Mouse (Mus musculus): ENCODE measurements around the gene Gm6502.
"Not testable (repeated sequence)": the region's sequence is repeated elsewhere in the genome, so short reads cannot be mapped to it uniquely, and the experiment has no call there.

Gm6502 gene

DNA sequence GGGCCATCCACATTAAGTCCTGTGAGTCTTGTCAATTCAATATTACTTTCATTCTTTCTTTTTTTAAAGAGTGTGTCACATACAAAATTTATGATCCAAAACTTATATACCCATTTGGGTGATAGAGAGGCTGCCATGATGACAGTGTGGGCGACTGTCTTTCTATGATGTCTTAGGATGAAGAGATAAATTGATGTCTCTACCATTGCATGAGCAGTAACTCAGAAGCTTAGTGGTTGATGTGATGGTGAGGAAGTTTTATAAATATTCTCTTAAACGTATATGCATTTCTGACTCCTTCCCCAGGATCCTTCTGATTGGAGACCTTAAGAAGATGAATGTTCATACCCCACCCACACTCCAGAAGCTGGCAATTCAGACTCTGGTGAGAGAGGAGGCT lies at the start of gene Gm6502:
Gm6502 (plus strand) TSS at position 301 of the 400 bp plus-strand sequence.
- in situ Hi-C loops (cut with MboI, MseI): not testable (repeated sequence)

DNA sequence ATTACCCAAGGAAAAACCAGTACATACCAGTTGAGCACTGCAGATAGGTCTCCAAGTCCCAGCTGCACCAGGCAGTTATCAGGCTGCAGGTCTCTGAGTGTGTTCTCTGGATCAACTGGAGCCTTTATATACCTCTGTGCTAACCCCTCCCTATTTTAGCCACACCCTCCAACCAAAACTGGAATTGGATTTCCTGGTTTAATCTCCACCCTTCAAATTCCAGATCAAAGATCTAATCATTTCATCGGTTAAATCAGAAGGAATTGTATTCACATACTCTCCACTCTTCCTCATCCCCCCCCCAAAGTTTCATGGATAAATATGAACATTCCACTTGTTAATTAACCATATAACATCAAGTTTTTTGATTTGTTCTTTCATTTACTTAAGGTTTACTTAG lies 7.5 kb upstream of the Gm6502 start, which contains the start of gene A430089I19Rik:
A430089I19Rik (minus strand) TSS at position 101 of the 400 bp plus-strand sequence.
- in situ Hi-C loops (cut with MboI, MseI): not testable (repeated sequence)

DNA sequence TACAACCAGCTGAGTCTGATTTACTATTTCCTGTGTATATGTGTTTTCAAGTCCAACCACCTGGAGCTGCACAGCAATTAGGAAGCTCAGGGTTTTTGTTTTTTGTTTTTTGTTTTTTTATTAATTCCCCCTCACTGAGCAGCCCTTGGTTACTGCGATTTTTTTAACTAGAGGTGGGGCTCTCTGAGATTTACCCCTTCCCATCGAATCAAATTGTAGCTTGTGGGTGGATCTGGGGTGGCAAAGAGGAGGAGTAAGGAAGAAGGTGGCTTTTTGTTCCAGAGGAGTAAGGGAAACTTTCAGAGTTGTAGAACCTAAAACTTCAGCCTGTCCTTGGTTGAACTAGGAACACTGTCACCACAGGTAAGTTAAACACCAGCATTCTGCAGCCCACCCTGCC lies 25.2 kb downstream of the Gm6502 start, which contains the start of gene AA792892:
AA792892 (plus strand) TSS at position 301 of the 400 bp plus-strand sequence.
- in situ Hi-C loops (cut with MboI, MseI): loop anchor here (25.0 kb wide), 1 partner anchor 648 kb away; the partner anchor contains the start of gene Gm6367
